Mouse (Mus musculus) ES-E14 (cell line): ENCODE results near the gene Morf4l2. TPM values are rescaled to one million over a fixed set of nuclear protein-coding genes. Genes with fewer than 3 reads are reported as not detected.
A peak's percentile ranks its signal among the peaks of the same experiment; 100 is the strongest.

Experiments
- DNase-seq: peaks from one replicate; pipeline ENCODE4 v3.0.0-alpha.2; 2013; ENCODE audit warnings: low read depth, low spot score
- H3K27ac ChIP-seq: 2 replicates; pipeline ENCODE4 v1.5.1; 2012; ENCODE audit warnings: low read depth, mild to moderate bottlenecking, low read length, moderate library complexity, mixed read lengths; ENCODE audit not compliant: poor library complexity, insufficient read depth, severe bottlenecking
- H3K36me3 ChIP-seq: 2 replicates; pipeline ENCODE4 v1.6.1; 2012; ENCODE audit warnings: mild to moderate bottlenecking, low read length, moderate library complexity, mixed read lengths; ENCODE audit not compliant: control insufficient read depth, poor library complexity, insufficient read depth, severe bottlenecking
- H3K4me1 ChIP-seq, 2 experiments: fragments of 150-350 bp in 1 of 2; sonication (generic) in 1 of 2; 2 replicates each; pipeline ENCODE4 v1.6.1; 2012; ENCODE audit warnings: low read length in 2 of 2, mild to moderate bottlenecking in 1 of 2, mixed read lengths in 1 of 2; ENCODE audit not compliant: control insufficient read depth in 2 of 2, insufficient read depth in 2 of 2, poor library complexity in 1 of 2
- H3K4me3 ChIP-seq, 2 experiments: fragments of 150-350 bp in 1 of 2; sonication (generic) in 1 of 2; 2 replicates each; pipeline ENCODE4 v1.5.1; 2012; ENCODE audit warnings: low read length in 2 of 2, low read depth in 1 of 2, mild to moderate bottlenecking in 1 of 2, mixed read lengths in 1 of 2; ENCODE audit not compliant: insufficient read depth in 1 of 2, poor library complexity in 1 of 2, severe bottlenecking in 1 of 2
- H3K9ac ChIP-seq: 2 replicates; pipeline ENCODE4 v1.6.1; 2012; ENCODE audit warnings: low read depth, mild to moderate bottlenecking, low read length, mixed read lengths; ENCODE audit not compliant: poor library complexity, insufficient read depth, severe bottlenecking
- H3K9me3 ChIP-seq: fragments of 150-350 bp; sonication (generic); 2 replicates; pipeline ENCODE4 v1.6.1; 2012; ENCODE audit warnings: low read depth, mild to moderate bottlenecking, low read length; ENCODE audit not compliant: control insufficient read depth, insufficient read depth
- CHD2 ChIP-seq: IDR thresholded peaks from 2 replicates; pipeline ENCODE4 v1.6.1; 2014; ENCODE audit warnings: mild to moderate bottlenecking, low read depth, low read length, inconsistent platforms
- HCFC1 ChIP-seq: IDR thresholded peaks from 2 replicates; pipeline ENCODE4 v1.6.1; 2012; ENCODE audit warnings: low read length, inconsistent platforms, borderline replicate concordance; ENCODE audit not compliant: insufficient read depth
- MAFK ChIP-seq: IDR thresholded peaks from 2 replicates; pipeline ENCODE4 v1.6.1; 2014; ENCODE audit warnings: mild to moderate bottlenecking, low read depth, low read length, inconsistent platforms; ENCODE audit not compliant: insufficient read depth
- ZC3H11A ChIP-seq: IDR thresholded peaks from 2 replicates; pipeline ENCODE4 v1.6.1; 2012; ENCODE audit warnings: low read depth, mild to moderate bottlenecking, inconsistent platforms, low read length, borderline replicate concordance
- ZNF384 ChIP-seq: IDR thresholded peaks from 2 replicates; pipeline ENCODE4 v1.6.1; 2012; ENCODE audit warnings: low read depth, low read length, inconsistent platforms
- in situ Hi-C, 2 experiments: fragments of 600-800 bp; cut with MboI; formaldehyde crosslinking; loops; one replicate each; pipeline ENCODE4 v1.15.1; 2025; ENCODE audit warnings: low sequenced_read_pairs in 2 of 2, inconsistent platforms in 1 of 2; ENCODE audit not compliant: unreplicated experiment in 2 of 2
- total RNA-seq: library from RNA; depleted of rRNA; stranded (reverse); fragments of 300-350 nt; gene quantifications from 2 replicates; pipeline ENCODE4 v1.2.3, GENCODE M21; 2012

The Morf4l2 gene
- total RNA-seq, 1 experiment = 337 TPM

GRCm38 (mm10) chrX:136744663-136745062 is 1.2 kb upstream of the Morf4l2 start:
- no peak for DNase-seq
- Histone ChIP-seq H3K27ac (no peak overlapping the region), H3K4me3 (no peak overlapping the region), H3K4me1 (0 out of 4 replicates have a peak, but pooled peaks cover 0 to 1% of the 10 kb centered on the region in 2 experiments), H3K9me3 (no peaks in the 10 kb centered on the region), H3K9ac (no peak overlapping the region), H3K36me3 (no peaks in the 10 kb centered on the region; the same call in 1 of the 2 replicates)
- no peak for TF ChIP-seq ZC3H11A
- TF ChIP-seq MAFK = no peak
- TF ChIP-seq ZNF384 = no peak
- TF ChIP-seq HCFC1 = no peak
- no peak for TF ChIP-seq CHD2
- in situ Hi-C loops = no loop called here

- DNase-seq = no peak
- Histone ChIP-seq H3K9me3 (no peaks in the 10 kb centered on the region), H3K4me3 (peak overlapping the region; percentile 82 to 89), H3K4me1 (0 out of 4 replicates have a peak, but pooled peaks cover 0 to 1% of the 10 kb centered on the region in 2 experiments), H3K9ac (peak overlapping the region; percentile 96; the same call in 1 of the 2 replicates), H3K27ac (peak overlapping the region; percentile 91; the same call in 1 of the 2 replicates), H3K36me3 (peaks cover 3% of the 10 kb centered on the region)
- TF ChIP-seq CHD2 (no peak), ZNF384 (0 out of 2 replicates have a peak, but pooled peaks have one; percentile 50)
- in situ Hi-C loops = no loop called here
Measured at GRCm38 (mm10) chrX:136742661-136743103, 808 bp downstream of the Morf4l2 start.

- TF ChIP-seq MAFK (no peak), HCFC1 (no peak), CHD2 (no peak), ZC3H11A (no peak), ZNF384 (no peak)
- H3K27ac ChIP-seq = peak overlapping the region; percentile 91
- H3K36me3 ChIP-seq = peaks cover 3% of the 10 kb centered on the region
- no peak for DNase-seq
- H3K9me3 ChIP-seq = no peaks in the 10 kb centered on the region
- 0 out of 4 replicates have a peak, but pooled peaks cover 0 to 1% of the 10 kb centered on the region in 2 experiments for H3K4me1 ChIP-seq
- H3K9ac ChIP-seq = peak overlapping the region; percentile 96
- in situ Hi-C loops = no loop called here
- H3K4me3 ChIP-seq = peak overlapping the region; percentile 82 to 89
Measured at GRCm38 (mm10) chrX:136742241-136742640, 1.2 kb downstream of the Morf4l2 start.

GRCm38 (mm10) chrX:136741651-136742201 is 1.8 kb downstream of the Morf4l2 start:
- H3K4me3 ChIP-seq = peak overlapping the region; percentile 82 to 89
- H3K27ac ChIP-seq = peak overlapping the region; percentile 91
- peaks cover 3% of the 10 kb centered on the region for H3K36me3 ChIP-seq
- TF ChIP-seq ZNF384 = peak; percentile 75
- TF ChIP-seq CHD2 = no peak
- in situ Hi-C loops = no loop called here
- H3K9ac ChIP-seq = peak overlapping the region; percentile 96
- 0 out of 4 replicates have a peak, but pooled peaks cover 0 to 1% of the 10 kb centered on the region in 2 experiments for H3K4me1 ChIP-seq
- DNase-seq = no peak
- no peaks in the 10 kb centered on the region for H3K9me3 ChIP-seq
